Mouse (Mus musculus) kidney, embryonic 14.5 days (tissue): ENCODE measurements around the gene Pla2g4f. TPM values are rescaled to one million over a fixed set of nuclear protein-coding genes. Genes with fewer than 3 reads are reported as not detected.

ENCODE experiments used
- ATAC-seq: fragments of 200-750 bp; cut with Nextera tagmentation; 2 replicates; pipeline ENCODE4 v1.8.0; 2017; ENCODE audit warnings: moderate number of reproducible peaks, mild to moderate bottlenecking, moderate TSS enrichment, moderate library complexity; ENCODE audit not compliant: low FRiP score, low TSS enrichment
- H3K27ac ChIP-seq: fragments of 300-500 bp; sonication (generic); 2 replicates; pipeline ENCODE4 v1.5.1; 2014; ENCODE audit warnings: low read depth, mild to moderate bottlenecking, low read length, moderate library complexity, mixed read lengths
- H3K27me3 ChIP-seq: fragments of 300-500 bp; sonication (generic); 2 replicates; pipeline ENCODE4 v1.6.1; 2014; ENCODE audit warnings: mild to moderate bottlenecking, low read length; ENCODE audit not compliant: control insufficient read depth, insufficient read depth
- H3K36me3 ChIP-seq: fragments of 300-500 bp; sonication (generic); 2 replicates; pipeline ENCODE4 v1.6.1; 2014; ENCODE audit warnings: low read length, mixed read lengths; ENCODE audit not compliant: control insufficient read depth, insufficient read depth
- H3K4me1 ChIP-seq: fragments of 300-500 bp; sonication (generic); 2 replicates; pipeline ENCODE4 v1.6.1; 2014; ENCODE audit warnings: low read length, mixed read lengths; ENCODE audit not compliant: control insufficient read depth, insufficient read depth
- H3K4me2 ChIP-seq: fragments of 300-500 bp; sonication (generic); replicated peaks from 2 replicates; pipeline ENCODE4 v1.6.1; 2014; ENCODE audit warnings: low read depth, mild to moderate bottlenecking, low read length
- H3K4me3 ChIP-seq: fragments of 300-500 bp; sonication (generic); 2 replicates; pipeline ENCODE4 v1.5.1; 2014; ENCODE audit warnings: mild to moderate bottlenecking, low read length
- H3K9ac ChIP-seq: fragments of 300-500 bp; sonication (generic); 2 replicates; pipeline ENCODE4 v1.6.1; 2014; ENCODE audit warnings: low read depth, mild to moderate bottlenecking, low read length, moderate library complexity
- H3K9me3 ChIP-seq: fragments of 300-500 bp; sonication (generic); 2 replicates; pipeline ENCODE4 v1.6.1; 2016; ENCODE audit warnings: low read length; ENCODE audit not compliant: control insufficient read depth
- WGBS: fragments of 180-500 bp; shearing (Covaris S2); extraction: QIAGEN DNeasy Blood & Tissue Kit; methylation state at CpG from one replicate; pipeline ENCODE4 v1.1.7; 2014; 5-methylcytosine and 5-hydroxymethylcytosine counted together
- polyA plus RNA-seq: library from polyadenylated mRNA; unstranded; fragments of >200 nt; fragmentation: Nextera tagmentation; extraction: Ambion mirVana; gene quantifications from 2 replicates; pipeline ENCODE4 v1.2.1, GENCODE M21; 2014

The Pla2g4f gene
- polyA plus RNA-seq, 1 experiment from 2014 or later = not detected

GRCm38 (mm10) chr2:120285639-120286038 is 28.3 kb downstream of the Pla2g4f start:
- 62% methylated on average over 4 of the region's 4 CpGs for WGBS

GRCm38 (mm10) chr2:120284705-120285104 is 29.3 kb downstream of the Pla2g4f start:
- no peak overlapping the region for H3K9ac ChIP-seq
- no peak for ATAC-seq
- H3K27me3 ChIP-seq = no peaks in the 10 kb centered on the region
- H3K4me3 ChIP-seq = no peak overlapping the region
- no peaks in the 10 kb centered on the region for H3K9me3 ChIP-seq
- H3K4me1 ChIP-seq = no peaks in the 10 kb centered on the region
- no peaks in the 10 kb centered on the region for H3K36me3 ChIP-seq
- no peak overlapping the region for H3K4me2 ChIP-seq
- no peak overlapping the region for H3K27ac ChIP-seq

More at GRCm38 (mm10) chr2:120285639-120286038, 28.3 kb downstream of the Pla2g4f start:
- Histone ChIP-seq H3K4me2 (no peak overlapping the region), H3K36me3 (no peaks in the 10 kb centered on the region), H3K27me3 (no peaks in the 10 kb centered on the region), H3K4me1 (no peaks in the 10 kb centered on the region), H3K4me3 (no peak overlapping the region), H3K9ac (no peak overlapping the region), H3K27ac (no peak overlapping the region), H3K9me3 (no peaks in the 10 kb centered on the region)
- ATAC-seq = no peak

- Histone ChIP-seq H3K36me3 (no peaks in the 10 kb centered on the region), H3K9ac (no peak overlapping the region), H3K4me1 (no peaks in the 10 kb centered on the region), H3K4me2 (no peak overlapping the region), H3K4me3 (no peak overlapping the region), H3K9me3 (no peaks in the 10 kb centered on the region), H3K27ac (no peak overlapping the region), H3K27me3 (no peaks in the 10 kb centered on the region)
- WGBS = 81% methylated on average over 5 of the region's 5 CpGs
- ATAC-seq = no peak
Measured at GRCm38 (mm10) chr2:120284094-120284493, 29.9 kb downstream of the Pla2g4f start.

GRCm38 (mm10) chr2:120283550-120283949 is 30.4 kb downstream of the Pla2g4f start:
- Histone ChIP-seq H3K4me3 (no peak overlapping the region), H3K36me3 (no peaks in the 10 kb centered on the region), H3K27me3 (no peaks in the 10 kb centered on the region), H3K9me3 (no peaks in the 10 kb centered on the region), H3K4me2 (no peak overlapping the region), H3K27ac (no peak overlapping the region), H3K9ac (no peak overlapping the region), H3K4me1 (no peaks in the 10 kb centered on the region)
- no peak for ATAC-seq
- 33% methylated on average over 6 of the region's 6 CpGs for WGBS

GRCm38 (mm10) chr2:120281221-120281620 is 32.7 kb downstream of the Pla2g4f start:
- ATAC-seq = no peak
- Histone ChIP-seq H3K4me1 (no peaks in the 10 kb centered on the region), H3K27me3 (no peaks in the 10 kb centered on the region), H3K36me3 (no peaks in the 10 kb centered on the region), H3K27ac (no peak overlapping the region), H3K4me3 (no peak overlapping the region), H3K4me2 (no peak overlapping the region), H3K9me3 (no peaks in the 10 kb centered on the region), H3K9ac (no peak overlapping the region)
- 43% methylated on average over 3 of the region's 3 CpGs for WGBS

- H3K36me3 ChIP-seq = no peaks in the 10 kb centered on the region
- no peak overlapping the region for H3K27ac ChIP-seq
- no peak overlapping the region for H3K4me3 ChIP-seq
- no peak for ATAC-seq
- WGBS = 14% methylated on average over 8 of the region's 8 CpGs
- no peaks in the 10 kb centered on the region for H3K27me3 ChIP-seq
- no peak overlapping the region for H3K9ac ChIP-seq
- H3K4me1 ChIP-seq = no peaks in the 10 kb centered on the region
- H3K4me2 ChIP-seq = no peak overlapping the region
- no peaks in the 10 kb centered on the region for H3K9me3 ChIP-seq
Measured at GRCm38 (mm10) chr2:120279961-120280360, 34.0 kb downstream of the Pla2g4f start.

GRCm38 (mm10) chr2:120276951-120277350 is 37.0 kb downstream of the Pla2g4f start:
- 77% methylated on average over 4 of the region's 4 CpGs for WGBS
- Histone ChIP-seq H3K4me2 (no peak overlapping the region), H3K4me1 (no peaks in the 10 kb centered on the region), H3K27me3 (no peaks in the 10 kb centered on the region), H3K36me3 (no peaks in the 10 kb centered on the region), H3K4me3 (no peak overlapping the region), H3K9ac (no peak overlapping the region), H3K9me3 (no peaks in the 10 kb centered on the region), H3K27ac (no peak overlapping the region)
- ATAC-seq = no peak

- Histone ChIP-seq H3K36me3 (no peaks in the 10 kb centered on the region), H3K4me1 (no peaks in the 10 kb centered on the region), H3K4me2 (peak overlapping the region; percentile 37), H3K27ac (no peak overlapping the region), H3K9ac (no peak overlapping the region), H3K27me3 (no peaks in the 10 kb centered on the region), H3K4me3 (no peak overlapping the region; the same call in 1 of the 2 replicates), H3K9me3 (no peaks in the 10 kb centered on the region)
- 2% methylated on average over 9 of the region's 9 CpGs for WGBS
- peak; percentile 64; the same call in 1 of the 2 replicates for ATAC-seq
Measured at GRCm38 (mm10) chr2:120268635-120269034, 45.3 kb downstream of the Pla2g4f start.

- ATAC-seq = no peak
- Histone ChIP-seq H3K4me3 (no peak overlapping the region), H3K4me2 (no peak overlapping the region), H3K27me3 (no peaks in the 10 kb centered on the region), H3K27ac (no peak overlapping the region), H3K9ac (no peak overlapping the region), H3K36me3 (no peaks in the 10 kb centered on the region), H3K4me1 (no peaks in the 10 kb centered on the region), H3K9me3 (no peaks in the 10 kb centered on the region)
- WGBS = 72% methylated on average over 6 of the region's 6 CpGs
Measured at GRCm38 (mm10) chr2:120265523-120265922, 48.4 kb downstream of the Pla2g4f start.
